Mouse (Mus musculus): Measurements from ENCODE around the gene Slc43a1. TPM values are rescaled to one million over a fixed set of nuclear protein-coding genes. Genes with fewer than 3 reads are reported as not detected.

The Slc43a1 gene
- polyA plus RNA-seq, 1 experiment from 2014 or later, result 17.8 TPM

DNA sequence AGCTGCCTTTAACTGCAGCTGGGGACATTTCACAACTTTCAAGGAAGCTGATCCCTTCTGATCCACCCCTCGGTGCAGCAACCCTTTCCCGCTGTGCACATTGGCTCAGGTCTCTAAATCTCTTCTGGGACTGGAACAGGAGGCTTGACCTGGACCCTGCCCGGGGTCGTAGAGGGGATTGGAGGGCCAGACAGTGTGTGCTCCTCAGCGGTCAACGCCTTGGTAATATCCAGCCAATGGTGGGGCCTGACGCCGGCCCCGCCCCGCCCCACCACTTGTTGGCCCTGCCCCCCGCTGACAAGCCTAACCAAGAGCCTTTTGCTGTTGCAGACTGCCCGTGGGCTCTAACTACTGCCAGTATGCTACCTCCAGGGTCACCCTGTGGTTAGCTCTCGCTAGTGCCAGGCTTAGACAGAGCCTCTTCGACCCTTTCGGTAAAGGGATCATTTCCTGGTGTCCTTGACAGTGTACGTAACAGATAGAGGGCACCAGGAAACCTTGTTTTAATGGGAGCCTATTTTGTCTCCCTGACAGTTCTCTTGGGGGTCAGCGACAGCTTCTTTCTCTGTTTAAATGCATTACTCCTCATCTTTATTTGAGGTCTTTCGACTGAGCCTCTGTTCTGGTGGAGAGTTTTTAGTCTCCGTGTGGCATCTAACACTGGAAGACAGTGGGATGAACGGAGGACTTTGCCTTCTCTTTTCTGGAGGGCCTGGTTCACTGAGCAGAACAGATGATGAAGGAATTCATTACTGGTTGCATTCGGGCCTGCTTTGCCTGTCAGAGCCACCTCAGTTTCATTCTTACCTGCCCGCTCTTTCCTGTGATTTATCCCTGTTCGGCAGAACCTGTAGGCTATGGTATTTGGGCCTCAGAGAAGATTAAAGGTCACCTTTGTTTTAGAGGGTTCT lies 12.7 kb downstream of the Slc43a1 start:
- no peak overlapping the region for H3K4me3 ChIP-seq (ENCODE audit: low read depth, low read length)
- no peaks in the 10 kb centered on the region; the same call in none of the 2 replicates for H3K36me3 ChIP-seq (ENCODE audit: control insufficient read depth, insufficient read depth, low read length)
- H3K9ac ChIP-seq (ENCODE audit: low read length), result no peak overlapping the region
- H3K4me1 ChIP-seq (ENCODE audit: control insufficient read depth, insufficient read depth, low read length), result peaks cover 11% of the 10 kb centered on the region; the same call in 1 of the 2 replicates
- H3K27me3 ChIP-seq (ENCODE audit: control insufficient read depth, insufficient read depth, low read length), result no peaks in the 10 kb centered on the region
- no peaks in the 10 kb centered on the region for H3K9me3 ChIP-seq (ENCODE audit: control insufficient read depth, low read length)
- peak; percentile 71 for ATAC-seq (ENCODE audit: insufficient read depth, low FRiP score, low TSS enrichment)
- 33% methylated on average over 23 of the region's 23 CpGs for WGBS
- peak overlapping the region; percentile 12; the same call in 1 of the 2 replicates for H3K4me2 ChIP-seq (ENCODE audit: low read depth)
- H3K27ac ChIP-seq (ENCODE audit: low read depth, low read length), result no peak overlapping the region
- peak; percentile 52 for DNase-seq (ENCODE audit: low spot score)

DNA sequence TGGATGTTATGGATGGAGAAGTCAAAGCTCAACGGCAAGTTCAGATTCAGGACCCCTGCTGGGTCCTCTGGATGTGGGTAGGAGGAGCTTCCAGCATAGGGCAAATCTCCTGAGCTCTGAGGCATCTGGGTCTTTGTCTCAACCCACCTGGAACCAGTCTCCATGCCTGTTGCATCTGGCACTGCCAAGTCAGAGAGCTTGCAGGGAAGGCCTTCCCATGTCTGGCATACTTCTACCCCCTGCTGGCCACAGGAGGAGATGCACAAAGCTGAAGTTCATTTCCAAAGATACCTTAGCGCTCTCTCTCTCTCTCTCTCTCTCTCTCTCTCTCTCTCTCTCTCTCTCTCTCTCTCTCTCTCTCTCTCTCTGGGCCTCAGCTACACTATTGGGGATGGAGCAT lies 17.1 kb downstream of the Slc43a1 start:
- no peaks in the 10 kb centered on the region for H3K9me3 ChIP-seq (ENCODE audit: control insufficient read depth, low read length)
- H3K27me3 ChIP-seq (ENCODE audit: control insufficient read depth, insufficient read depth, low read length), result no peaks in the 10 kb centered on the region
- H3K4me3 ChIP-seq (ENCODE audit: low read depth, low read length), result no peak overlapping the region
- H3K4me1 ChIP-seq (ENCODE audit: control insufficient read depth, insufficient read depth, low read length), result peaks cover 9% of the 10 kb centered on the region; the same call in 1 of the 2 replicates
- WGBS, result 56% methylated on average over 2 of the region's 2 CpGs
- DNase-seq (ENCODE audit: low spot score), result peak; percentile 41
- H3K27ac ChIP-seq (ENCODE audit: low read depth, low read length), result no peak overlapping the region
- ATAC-seq (ENCODE audit: insufficient read depth, low FRiP score, low TSS enrichment), result no peak
- no peaks in the 10 kb centered on the region; the same call in none of the 2 replicates for H3K36me3 ChIP-seq (ENCODE audit: control insufficient read depth, insufficient read depth, low read length)
- H3K9ac ChIP-seq (ENCODE audit: low read length), result no peak overlapping the region
- H3K4me2 ChIP-seq (ENCODE audit: low read depth), result no peak overlapping the region

DNA sequence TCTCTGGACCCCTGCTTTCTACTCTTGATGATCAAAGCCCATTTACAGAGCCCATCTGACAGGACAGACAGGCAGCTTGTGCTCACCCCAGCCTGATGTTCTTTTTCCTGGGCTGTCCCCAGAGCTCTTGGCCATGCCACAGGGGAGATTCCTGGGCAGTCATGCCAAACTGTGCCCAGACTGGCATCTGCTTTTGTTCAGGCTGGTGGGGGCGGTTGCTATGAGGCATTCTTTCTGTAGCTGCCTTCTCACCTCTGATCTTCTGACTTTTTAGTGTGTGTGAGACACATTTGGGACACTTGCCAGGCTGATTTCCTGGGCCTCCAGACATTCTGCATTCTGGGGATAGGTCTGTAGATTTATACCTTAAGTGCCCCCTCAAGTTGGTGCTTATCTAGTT lies 19.9 kb downstream of the Slc43a1 start:
- Histone ChIP-seq H3K9ac (ENCODE audit: low read length) (no peak overlapping the region), H3K36me3 (ENCODE audit: control insufficient read depth, insufficient read depth, low read length) (no peaks in the 10 kb centered on the region; the same call in none of the 2 replicates), H3K27me3 (ENCODE audit: control insufficient read depth, insufficient read depth, low read length) (no peaks in the 10 kb centered on the region), H3K4me1 (ENCODE audit: control insufficient read depth, insufficient read depth, low read length) (no peaks in the 10 kb centered on the region), H3K9me3 (ENCODE audit: control insufficient read depth, low read length) (no peaks in the 10 kb centered on the region), H3K4me3 (ENCODE audit: low read depth, low read length) (no peak overlapping the region), H3K27ac (ENCODE audit: low read depth, low read length) (no peak overlapping the region), H3K4me2 (ENCODE audit: low read depth) (no peak overlapping the region)
- ATAC-seq (ENCODE audit: insufficient read depth, low FRiP score, low TSS enrichment) (no peak), DNase-seq (ENCODE audit: low spot score) (no peak)
- 86% methylated on average over 1 of the region's 1 CpGs for WGBS

DNA sequence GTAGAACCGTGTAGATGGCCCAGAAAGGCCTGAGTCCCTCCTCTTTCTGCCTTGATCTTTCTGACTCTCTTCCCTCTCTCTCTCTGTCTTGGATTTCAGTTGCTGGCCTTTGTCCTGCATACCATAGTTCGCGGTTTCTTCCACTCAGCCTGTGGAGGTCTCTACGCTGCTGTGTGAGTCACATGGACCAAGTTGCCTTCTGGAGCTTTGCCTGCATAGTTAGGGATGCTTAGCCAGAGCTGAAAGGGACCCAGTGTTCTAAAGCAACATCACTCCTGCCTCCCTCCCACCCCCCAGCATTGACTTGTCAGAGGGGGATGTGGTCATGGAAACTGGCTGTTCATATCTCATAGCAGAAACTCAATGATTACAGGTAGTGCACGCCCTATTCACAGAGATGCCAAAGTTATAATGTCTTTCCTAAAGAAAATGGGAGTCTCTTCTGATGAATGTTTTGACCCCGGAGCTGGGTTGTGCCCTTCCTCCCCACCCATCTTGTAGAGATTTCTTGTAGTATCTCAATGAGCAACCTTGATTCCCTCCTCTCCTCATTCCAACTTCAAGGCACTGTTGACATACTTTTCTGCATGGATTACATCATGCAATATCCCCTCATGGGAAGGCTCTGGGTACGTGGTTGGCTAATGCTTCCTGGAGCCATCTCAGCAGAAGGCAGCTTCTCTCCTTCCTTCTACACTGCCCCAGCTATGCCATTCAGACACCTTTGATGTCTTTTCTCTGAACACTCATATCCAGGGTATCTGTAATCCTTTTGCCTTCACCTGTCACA lies 21.5 kb downstream of the Slc43a1 start:
- H3K4me2 ChIP-seq (ENCODE audit: low read depth), result no peak overlapping the region
- no peaks in the 10 kb centered on the region for H3K4me1 ChIP-seq (ENCODE audit: control insufficient read depth, insufficient read depth, low read length)
- DNase-seq (ENCODE audit: low spot score) (no peak), ATAC-seq (ENCODE audit: insufficient read depth, low FRiP score, low TSS enrichment) (no peak)
- H3K9ac ChIP-seq (ENCODE audit: low read length), result no peak overlapping the region
- H3K36me3 ChIP-seq (ENCODE audit: control insufficient read depth, insufficient read depth, low read length), result no peaks in the 10 kb centered on the region
- no peak overlapping the region for H3K4me3 ChIP-seq (ENCODE audit: low read depth, low read length)
- no peak overlapping the region for H3K27ac ChIP-seq (ENCODE audit: low read depth, low read length)
- WGBS, result 93% methylated on average over 7 of the region's 7 CpGs
- H3K27me3 ChIP-seq (ENCODE audit: control insufficient read depth, insufficient read depth, low read length), result no peaks in the 10 kb centered on the region
- no peaks in the 10 kb centered on the region for H3K9me3 ChIP-seq (ENCODE audit: control insufficient read depth, low read length)

DNA sequence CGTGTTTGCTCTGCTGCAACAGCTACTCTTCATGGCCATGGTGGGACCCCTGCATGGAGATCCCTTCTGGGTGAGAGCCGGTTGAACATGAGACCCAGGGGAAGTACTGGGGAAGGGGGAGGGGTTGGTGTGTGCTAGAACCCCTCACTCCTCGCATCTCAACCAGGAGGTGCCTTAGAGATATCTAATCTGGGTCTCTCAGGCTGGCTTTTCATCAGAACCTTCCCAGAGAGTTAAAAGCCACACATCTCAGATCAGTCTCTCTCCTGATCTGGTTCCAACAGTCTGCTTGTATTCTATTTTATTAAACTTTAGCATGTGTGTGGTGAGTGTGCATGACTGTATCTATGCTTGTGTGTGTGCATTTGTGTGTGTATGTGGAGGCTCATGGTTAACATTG lies 22.8 kb downstream of the Slc43a1 start:
- peaks cover 3% of the 10 kb centered on the region; the same call in 1 of the 2 replicates for H3K4me1 ChIP-seq (ENCODE audit: control insufficient read depth, insufficient read depth, low read length)

DNA sequence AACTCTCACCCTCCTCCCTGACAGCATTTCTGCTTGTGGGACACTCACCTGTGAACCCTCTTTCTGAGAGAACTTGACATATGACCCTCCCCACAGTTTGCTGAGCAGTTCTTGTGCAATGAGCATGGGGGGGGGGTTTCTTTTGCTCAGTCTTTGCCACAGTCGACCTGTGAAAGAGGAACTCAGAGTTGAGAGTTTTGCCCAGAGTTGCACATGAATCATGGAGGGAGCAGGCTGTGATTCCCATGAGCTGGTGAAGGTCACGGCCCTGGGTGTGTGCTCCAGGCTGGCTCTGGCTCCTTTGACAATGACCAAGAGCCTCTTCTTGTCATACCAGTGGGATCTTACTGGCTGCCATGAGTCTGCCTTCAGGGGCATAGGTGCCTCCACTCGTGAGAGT lies 23.6 kb downstream of the Slc43a1 start:
- DNase-seq (ENCODE audit: low spot score), result no peak
- no peaks in the 10 kb centered on the region for H3K36me3 ChIP-seq (ENCODE audit: control insufficient read depth, insufficient read depth, low read length)
- 88% methylated on average over 3 of the region's 3 CpGs for WGBS
- peaks cover 4% of the 10 kb centered on the region; the same call in 1 of the 2 replicates for H3K4me1 ChIP-seq (ENCODE audit: control insufficient read depth, insufficient read depth, low read length)
- peaks cover 14% of the 10 kb centered on the region for H3K27me3 ChIP-seq (ENCODE audit: control insufficient read depth, insufficient read depth, low read length)
- no peaks in the 10 kb centered on the region for H3K9me3 ChIP-seq (ENCODE audit: control insufficient read depth, low read length)
- H3K9ac ChIP-seq (ENCODE audit: low read length), result no peak overlapping the region
- no peak overlapping the region for H3K4me2 ChIP-seq (ENCODE audit: low read depth)
- ATAC-seq (ENCODE audit: insufficient read depth, low FRiP score, low TSS enrichment), result no peak
- H3K4me3 ChIP-seq (ENCODE audit: low read depth, low read length), result no peak overlapping the region
- H3K27ac ChIP-seq (ENCODE audit: low read depth, low read length), result no peak overlapping the region

More for the DNA sequence above, 22.8 kb downstream of the Slc43a1 start:
- Histone ChIP-seq H3K36me3 (ENCODE audit: control insufficient read depth, insufficient read depth, low read length) (no peaks in the 10 kb centered on the region), H3K9me3 (ENCODE audit: control insufficient read depth, low read length) (no peaks in the 10 kb centered on the region), H3K4me2 (ENCODE audit: low read depth) (no peak overlapping the region), H3K4me3 (ENCODE audit: low read depth, low read length) (no peak overlapping the region), H3K27me3 (ENCODE audit: control insufficient read depth, insufficient read depth, low read length) (peaks cover 7% of the 10 kb centered on the region), H3K9ac (ENCODE audit: low read length) (no peak overlapping the region), H3K27ac (ENCODE audit: low read depth, low read length) (no peak overlapping the region)
- DNase-seq (ENCODE audit: low spot score) (no peak), ATAC-seq (ENCODE audit: insufficient read depth, low FRiP score, low TSS enrichment) (no peak)
- 87% methylated on average over 3 of the region's 3 CpGs for WGBS

DNA sequence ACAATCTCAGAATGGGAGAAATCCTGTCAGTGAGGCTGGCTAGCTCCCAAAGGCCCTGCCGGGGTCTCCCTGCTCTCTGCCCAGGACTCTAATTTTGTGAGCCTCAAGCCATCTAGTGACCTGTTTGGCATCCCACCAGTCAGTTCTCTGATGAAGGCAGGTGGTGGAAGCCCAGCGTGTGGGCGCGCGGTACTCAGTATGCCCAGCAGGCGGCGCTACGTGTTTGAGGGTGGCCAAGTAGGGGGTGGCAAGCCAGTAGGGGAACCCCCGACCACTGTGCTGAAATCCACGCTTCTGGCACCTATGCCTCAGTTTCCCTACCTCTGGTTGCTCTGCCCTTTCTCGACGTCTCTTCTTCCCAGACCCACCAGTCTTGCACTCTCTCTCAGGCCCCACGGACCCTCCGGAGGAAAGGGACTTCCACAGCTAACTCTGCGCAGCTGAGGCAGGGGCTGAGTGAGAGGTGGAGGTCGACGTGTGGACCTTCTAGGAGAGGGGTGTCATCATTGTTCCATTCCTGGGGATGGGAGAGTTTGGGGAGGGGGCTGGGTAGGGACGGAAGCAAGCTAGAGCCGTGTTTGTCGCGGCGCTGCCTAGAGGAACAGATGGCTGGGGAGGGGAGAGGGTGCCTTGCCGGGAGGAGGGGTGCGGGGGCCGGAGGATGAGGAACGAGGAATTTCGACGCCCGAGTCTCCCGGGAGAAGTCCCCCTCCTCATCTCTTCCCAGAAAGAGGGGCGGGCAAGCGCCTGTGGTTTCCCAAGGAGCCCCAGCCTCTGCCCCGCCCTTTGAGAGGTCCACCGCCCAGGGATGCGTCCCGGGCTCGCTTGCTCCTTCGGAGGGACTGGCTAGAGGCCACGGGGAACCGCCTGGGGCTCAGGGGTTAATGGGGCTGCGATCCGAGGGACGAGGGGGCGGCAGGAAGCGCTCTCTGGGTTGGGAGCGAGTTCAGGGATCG lies 27.2 kb downstream of the Slc43a1 start:
- DNase-seq (ENCODE audit: low spot score) (peak; percentile 76), ATAC-seq (ENCODE audit: insufficient read depth, low FRiP score, low TSS enrichment) (peak; percentile 67)
- Histone ChIP-seq H3K36me3 (ENCODE audit: control insufficient read depth, insufficient read depth, low read length) (no peaks in the 10 kb centered on the region), H3K4me2 (ENCODE audit: low read depth) (peak overlapping the region; percentile 76), H3K4me1 (ENCODE audit: control insufficient read depth, insufficient read depth, low read length) (peaks cover 4% of the 10 kb centered on the region; the same call in 1 of the 2 replicates), H3K27ac (ENCODE audit: low read depth, low read length) (no peak overlapping the region), H3K4me3 (ENCODE audit: low read depth, low read length) (peak overlapping the region; percentile 31), H3K9me3 (ENCODE audit: control insufficient read depth, low read length) (no peaks in the 10 kb centered on the region), H3K27me3 (ENCODE audit: control insufficient read depth, insufficient read depth, low read length) (peaks cover 37% of the 10 kb centered on the region), H3K9ac (ENCODE audit: low read length) (peak overlapping the region; percentile 33)
- WGBS, result under 1% methylated on average over 42 of the region's 47 CpGs

DNA sequence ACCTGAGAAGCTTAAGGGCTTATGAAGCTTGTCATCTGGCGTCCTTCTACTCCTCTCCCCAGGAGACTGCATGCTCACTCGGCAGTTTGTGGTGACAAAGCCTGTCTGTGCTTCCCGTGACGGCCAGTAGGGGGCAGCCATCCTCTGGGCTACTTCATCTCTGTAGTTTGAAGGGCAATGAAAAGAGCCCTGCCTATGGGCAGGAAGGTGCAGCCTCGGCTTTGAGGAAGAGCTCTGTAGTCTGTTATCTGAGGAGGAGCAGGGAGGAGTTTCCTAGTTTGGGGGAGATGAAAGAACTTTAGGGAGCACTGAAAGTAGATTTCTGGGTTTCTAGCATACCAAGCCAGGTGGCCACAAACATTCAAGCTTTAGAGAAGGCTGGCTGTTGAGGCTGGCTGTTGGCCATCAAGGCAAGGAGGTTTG lies 29.9 kb downstream of the Slc43a1 start:
- Histone ChIP-seq H3K9me3 (ENCODE audit: control insufficient read depth, low read length) (no peaks in the 10 kb centered on the region), H3K27ac (ENCODE audit: low read depth, low read length) (no peak overlapping the region), H3K36me3 (ENCODE audit: control insufficient read depth, insufficient read depth, low read length) (no peaks in the 10 kb centered on the region), H3K4me1 (ENCODE audit: control insufficient read depth, insufficient read depth, low read length) (peaks cover 4% of the 10 kb centered on the region; the same call in 1 of the 2 replicates), H3K4me3 (ENCODE audit: low read depth, low read length) (no peak overlapping the region), H3K27me3 (ENCODE audit: control insufficient read depth, insufficient read depth, low read length) (peaks cover 63% of the 10 kb centered on the region), H3K4me2 (ENCODE audit: low read depth) (no peak overlapping the region), H3K9ac (ENCODE audit: low read length) (no peak overlapping the region)
- DNase-seq (ENCODE audit: low spot score) (peak; percentile 68), ATAC-seq (ENCODE audit: insufficient read depth, low FRiP score, low TSS enrichment) (no peak)
- 8% methylated on average over 5 of the region's 5 CpGs for WGBS
